Mouse (Mus musculus) layer of hippocampus, postnatal 10 days (tissue): ENCODE data around the gene Samd13. TPM values are rescaled to one million over a fixed set of nuclear protein-coding genes. Genes with fewer than 3 reads are reported as not detected.

Experiments used
- DNase-seq, 2 experiments: peaks; one replicate each; pipeline ENCODE4 v3.0.0; 2021; ENCODE audit warnings: low spot score in 2 of 2
- long read RNA-seq: library from polyadenylated mRNA; stranded (forward); transcript quantifications from one replicate; pipeline ENCODE4 v2.0.0, GENCODE M21; 2023
- total RNA-seq, 2 experiments: library from RNA; stranded (reverse); gene quantifications; 2 replicates each; pipeline ENCODE4 v1.2.3; 2021

The Samd13 gene
- total RNA-seq, result under 1 TPM; 0.83 to 0.94 TPM
- long read RNA-seq, result 0 reads

GRCm38 (mm10) chr3:146684811-146685675, at the start of gene Samd13:
Gene Samd13, minus strand, starts transcription at chr3:146685592.
- DNase-seq, result peak; percentile 72 to 74

DNA sequence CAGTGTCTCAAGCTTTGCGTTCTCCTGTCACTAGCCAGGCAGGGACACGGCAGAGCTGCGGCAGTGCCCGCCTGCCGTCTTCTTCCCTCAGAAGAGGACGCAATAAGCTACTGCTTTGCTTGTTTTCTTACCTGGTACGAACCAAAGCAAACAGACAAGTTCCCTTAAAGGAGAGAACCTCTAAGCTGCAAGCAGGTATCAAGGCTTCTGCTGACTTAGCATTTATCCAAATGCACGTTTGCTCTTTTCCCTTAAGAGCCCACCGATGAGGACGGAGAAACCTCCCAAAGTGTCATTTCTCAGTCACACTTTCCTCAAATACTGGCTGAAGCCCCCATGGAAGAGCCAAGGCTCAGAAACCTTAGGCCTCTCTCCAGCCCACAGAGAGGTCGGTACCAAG, 46.1 kb upstream of the Samd13 start:
- no peak for DNase-seq

GRCm38 (mm10) chr3:146723037-146723436, 37.6 kb upstream of the Samd13 start:
- no peak for DNase-seq

DNA sequence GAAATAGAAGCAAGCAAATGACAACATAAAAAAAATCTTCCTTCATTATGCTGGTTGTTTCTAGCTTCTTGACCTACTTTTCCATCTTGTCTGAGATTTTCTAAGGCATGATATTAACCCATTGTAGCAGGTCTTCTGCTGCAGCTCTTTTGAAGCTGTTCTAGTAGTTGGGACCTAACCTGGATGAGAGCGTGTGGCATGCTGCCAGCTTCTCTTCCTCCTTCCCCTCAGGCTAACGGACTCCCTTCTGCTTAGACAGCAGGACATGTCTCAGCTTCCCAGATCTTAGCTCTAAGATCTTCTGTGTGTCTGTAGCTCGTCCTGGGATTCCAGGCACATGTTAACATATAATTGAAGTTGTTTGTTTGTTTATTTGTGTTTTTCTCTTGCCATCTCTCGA, 34.3 kb upstream of the Samd13 start:
- no peak for DNase-seq

DNA sequence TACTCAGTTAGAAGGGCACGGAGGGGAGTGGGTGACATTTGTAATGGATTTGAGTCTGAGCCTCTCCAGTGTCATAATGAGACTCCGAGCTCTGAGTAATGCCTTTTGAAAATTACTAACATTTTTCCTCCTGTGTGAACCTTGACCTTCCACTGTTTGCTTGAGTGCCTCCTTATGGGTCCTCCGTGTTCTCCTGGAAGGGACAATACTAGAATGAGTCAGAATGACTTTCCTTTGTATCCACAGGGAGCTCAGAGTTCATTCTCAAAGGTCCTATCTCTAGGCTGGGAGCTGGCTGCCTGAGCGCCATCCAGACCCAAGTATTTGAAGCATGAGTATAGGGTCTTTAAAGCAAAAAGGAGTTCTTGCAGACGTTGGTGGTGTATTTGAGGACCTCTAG, 32.9 kb upstream of the Samd13 start:
- no peak for DNase-seq

- no peak for DNase-seq
Observed at GRCm38 (mm10) chr3:146712305-146712704, 26.9 kb upstream of the Samd13 start.

GRCm38 (mm10) chr3:146711559-146711958, 26.2 kb upstream of the Samd13 start:
- no peak for DNase-seq

- DNase-seq, result no peak
Observed at GRCm38 (mm10) chr3:146711084-146711483, 25.7 kb upstream of the Samd13 start.

GRCm38 (mm10) chr3:146709086-146709485, 23.7 kb upstream of the Samd13 start:
- no peak for DNase-seq

- no peak for DNase-seq
Observed at GRCm38 (mm10) chr3:146708381-146708780, 23.0 kb upstream of the Samd13 start.

- no peak for DNase-seq
Observed at GRCm38 (mm10) chr3:146704099-146704498, 18.7 kb upstream of the Samd13 start.

DNA sequence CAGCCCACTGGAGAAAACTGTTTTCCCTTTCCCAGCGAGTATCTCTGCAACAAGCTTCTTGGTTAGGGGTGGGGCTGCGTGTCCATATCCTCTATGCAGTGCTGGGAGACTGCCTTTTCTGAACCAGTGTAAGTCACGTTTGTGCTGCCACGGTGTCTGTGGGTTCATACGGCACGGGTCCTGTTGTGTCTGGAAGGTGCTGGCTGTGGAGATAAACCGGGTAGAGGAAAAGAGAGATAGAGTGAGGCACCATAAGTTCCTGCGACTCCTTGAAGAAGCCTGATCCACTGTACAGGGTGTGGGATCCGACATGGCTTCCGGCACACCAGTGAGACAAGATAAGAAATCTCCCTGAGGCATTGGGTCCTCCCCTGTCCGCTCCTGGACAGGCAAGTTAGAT, 14.7 kb upstream of the Samd13 start:
- no peak for DNase-seq

DNA sequence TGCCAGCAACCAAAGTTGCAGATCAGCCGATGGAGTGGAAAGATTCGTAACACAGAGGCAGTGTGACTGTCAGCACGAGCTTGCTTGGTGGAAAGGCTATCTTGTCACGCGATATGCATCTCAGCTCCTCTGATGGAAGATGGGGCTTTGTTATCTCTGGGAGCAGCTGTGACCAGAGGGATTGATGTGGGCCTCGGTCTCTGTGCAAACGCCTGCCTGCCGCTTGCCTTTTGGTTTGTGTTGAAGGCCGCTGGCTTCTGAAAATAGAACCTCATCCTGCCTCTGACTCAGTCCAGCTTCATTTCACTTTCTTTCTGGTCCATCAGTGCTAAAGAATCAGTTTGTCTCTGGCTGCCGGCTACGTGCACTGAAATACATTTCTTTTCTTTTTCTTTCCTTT, 13.6 kb upstream of the Samd13 start:
- no peak for DNase-seq

GRCm38 (mm10) chr3:146692547-146692946, 7.2 kb upstream of the Samd13 start:
- DNase-seq, result no peak

DNA sequence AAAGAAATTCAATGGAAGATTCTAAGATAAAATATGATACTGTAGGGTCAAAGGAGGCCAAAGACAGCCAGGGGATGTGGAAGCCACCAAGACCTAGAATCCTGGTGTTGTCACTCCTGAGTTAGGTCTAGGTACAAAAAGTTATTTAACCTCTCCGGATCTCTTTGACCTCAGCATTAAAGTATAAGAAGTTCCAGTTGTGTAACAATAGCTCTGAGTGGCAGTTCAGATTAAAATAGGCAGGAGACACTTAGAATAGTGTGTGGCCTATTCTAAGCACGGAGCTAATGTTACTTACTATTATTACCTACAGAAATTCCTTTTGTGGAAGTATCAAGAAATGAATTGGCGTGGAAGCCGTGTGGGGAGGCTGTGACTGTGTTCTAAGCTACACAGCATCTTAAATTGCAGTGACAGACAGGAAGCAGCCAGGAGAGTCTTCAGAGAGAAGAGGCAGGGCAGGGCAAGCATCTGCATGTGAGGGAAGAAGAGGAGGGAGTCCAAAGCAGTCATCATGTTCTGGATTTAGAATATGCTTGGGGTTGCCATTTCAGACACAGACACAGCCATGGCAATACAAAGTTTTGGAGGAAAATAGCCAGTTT, 1.8 kb upstream of the Samd13 start:
- no peak for DNase-seq

GRCm38 (mm10) chr3:146686428-146686827, 1.0 kb upstream of the Samd13 start:
- DNase-seq, result no peak

DNA sequence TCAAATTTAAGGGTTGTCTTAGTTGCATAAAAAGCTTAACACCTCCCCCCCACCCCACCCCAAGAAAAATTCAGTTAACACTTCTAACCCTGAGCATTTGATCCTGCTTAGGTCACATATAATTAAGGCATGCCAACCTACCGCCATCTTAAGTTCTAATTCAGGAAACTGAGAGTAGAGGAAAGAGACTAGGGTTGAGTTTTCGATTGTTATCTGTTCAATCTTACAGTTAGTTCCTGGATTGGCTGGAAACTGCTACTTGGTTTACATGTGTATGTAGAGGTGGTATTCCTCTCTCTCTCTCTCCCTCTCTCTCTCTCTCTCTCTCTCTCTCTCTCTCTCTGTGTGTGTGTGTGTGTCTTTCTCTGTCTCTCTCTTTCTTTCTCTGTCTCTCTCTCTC, 2.3 kb downstream of the Samd13 start:
- no peak for DNase-seq

GRCm38 (mm10) chr3:146682140-146682651, 3.2 kb downstream of the Samd13 start:
- DNase-seq, result peak; percentile 61 to 72

GRCm38 (mm10) chr3:146681696-146682095, 3.7 kb downstream of the Samd13 start:
- DNase-seq, result no peak

DNA sequence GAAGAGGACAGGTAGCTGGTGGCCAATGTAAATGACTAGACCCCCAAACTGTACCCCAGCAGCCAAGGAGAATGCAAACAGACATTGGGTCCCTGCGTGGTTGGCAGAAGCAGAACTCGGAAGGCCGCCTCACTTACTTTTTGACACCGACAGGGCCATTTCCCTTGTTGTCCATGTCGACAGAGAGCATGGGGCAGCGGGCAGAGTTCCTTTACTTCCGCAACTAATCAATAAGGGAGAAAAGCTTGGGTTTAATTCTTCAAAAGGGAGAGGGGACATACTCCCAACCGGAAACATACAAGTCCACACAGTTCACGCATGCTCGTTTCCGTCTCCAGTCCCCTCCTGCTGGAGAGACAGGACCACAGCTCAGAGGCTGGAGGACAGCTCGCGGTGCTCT, 4.8 kb downstream of the Samd13 start:
- no peak for DNase-seq

GRCm38 (mm10) chr3:146679646-146680045, 5.7 kb downstream of the Samd13 start:
- DNase-seq, result no peak

GRCm38 (mm10) chr3:146676193-146676592, 9.2 kb downstream of the Samd13 start:
- DNase-seq, result no peak

GRCm38 (mm10) chr3:146675101-146675500, 10.3 kb downstream of the Samd13 start:
- DNase-seq, result no peak
